Comparison of ENCODE assay signal across 20 mouse cellular contexts in the genomic region with DNA sequence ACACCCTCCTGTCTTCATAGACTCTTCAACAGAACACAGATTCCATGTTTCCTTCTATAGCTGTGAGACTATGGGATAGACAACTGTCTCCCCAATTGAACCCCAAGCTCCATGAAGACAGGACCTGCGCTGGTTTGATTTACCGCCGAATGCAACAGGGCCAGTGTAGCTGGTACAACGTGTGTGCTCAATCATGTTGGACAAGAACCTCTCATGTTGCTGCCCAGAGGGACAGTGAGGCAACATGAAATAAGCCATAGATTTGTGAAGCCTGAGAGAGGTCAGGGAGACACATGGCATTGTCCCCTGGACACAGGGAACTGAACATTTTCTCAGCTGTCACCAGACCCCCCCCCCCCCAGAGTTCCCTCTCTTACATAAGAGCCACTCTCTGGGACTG. TPM values are rescaled to one million over a fixed set of nuclear protein-coding genes. Genes with fewer than 3 reads are reported as not detected.
DNase-seq lines count a peak whose midpoint lies in the region; ATAC-seq and TF ChIP-seq lines count a peak whose summit lies in the region.
"Had no signal": no experiment of that assay in that cellular context is flagged by ENCODE, and none has a peak within 500 bp of the region (broad histone marks: within the 10 kb centered on the region; RNA-seq: fewer than 3 reads in every experiment).

No protein-coding gene starts in this region.

- TF ChIP-seq CTCF in kidney, adult 2 months (conservative IDR thresholded peaks at IDR 0.05; ENCODE audit: insufficient read depth, insufficient read length, low read depth, low read length), result no peak

- peaks cover 8% of the 10 kb centered on the region for H3K36me3 ChIP-seq in heart, embryonic 14.5 days (ENCODE audit: control insufficient read depth, insufficient read depth, low read length)
- H3K36me3 ChIP-seq in kidney, embryonic 16.5 days (ENCODE audit: insufficient read depth, low read length), result no peaks in the 10 kb centered on the region
- no peaks in the 10 kb centered on the region for H3K36me3 ChIP-seq in kidney, adult 2 months (ENCODE audit: control insufficient read depth, insufficient read depth, low read length)
- H3K36me3 ChIP-seq in limb, embryonic 10.5 days, result no peaks in the 10 kb centered on the region
- H3K36me3 ChIP-seq: embryonic facial prominence, embryonic 12.5 days; midbrain, embryonic 10.5 days had no signal

- H3K9me3 ChIP-seq in heart, embryonic 14.5 days (ENCODE audit: control insufficient read depth, low read length), result no peaks in the 10 kb centered on the region
- no peaks in the 10 kb centered on the region for H3K9me3 ChIP-seq in kidney, embryonic 16.5 days (ENCODE audit: low read length)
- H3K9me3 ChIP-seq in limb, embryonic 10.5 days (replicated peaks), result no peaks in the 10 kb centered on the region
- H3K9me3 ChIP-seq: embryonic facial prominence, embryonic 12.5 days; midbrain, embryonic 10.5 days had no signal

- H3K27me3 ChIP-seq in heart, embryonic 14.5 days (ENCODE audit: control insufficient read depth, insufficient read depth, low read length), result no peaks in the 10 kb centered on the region
- H3K27me3 ChIP-seq in kidney, embryonic 16.5 days (ENCODE audit: insufficient read depth, low read length), result no peaks in the 10 kb centered on the region
- H3K27me3 ChIP-seq in kidney, adult 2 months (replicated peaks; ENCODE audit: control insufficient read depth, insufficient read depth, low read length), result no peaks in the 10 kb centered on the region
- no peaks in the 10 kb centered on the region for H3K27me3 ChIP-seq in limb, embryonic 10.5 days (ENCODE audit: low read depth, poor library complexity, severe bottlenecking)
- H3K27me3 ChIP-seq: embryonic facial prominence, embryonic 12.5 days had no signal

- 0 out of 2 replicates have a peak overlapping the region, but pooled peaks have one; percentile 6 for H3K9ac ChIP-seq in heart, embryonic 14.5 days (ENCODE audit: low read length)
- 0 out of 2 replicates have a peak overlapping the region, but pooled peaks have one; percentile 2 for H3K9ac ChIP-seq in kidney, embryonic 16.5 days (replicated peaks; ENCODE audit: low read length)
- H3K9ac ChIP-seq: embryonic facial prominence, embryonic 12.5 days; lung, embryonic 14.5 days had no signal

- no peak for TF ChIP-seq POLR2A in kidney, adult 2 months (IDR thresholded peaks at IDR 0.05; ENCODE audit: low read depth, low read length)

- 72% methylated on average over 4 of the region's 4 CpGs for WGBS in heart, embryonic 14.5 days
- 40% methylated on average over 4 of the region's 4 CpGs for WGBS in kidney, embryonic 16.5 days
- 72% methylated on average over 4 of the region's 4 CpGs for WGBS in kidney, adult 2 months
- WGBS in limb, embryonic 10.5 days, result 74% methylated on average over 4 of the region's 4 CpGs

- peaks cover 22 to 27% of the 10 kb centered on the region in 2 experiments for H3K4me1 ChIP-seq in heart, embryonic 14.5 days (ENCODE audit: control insufficient read depth in 2 of 2, insufficient read depth in 2 of 2, low read length in 2 of 2)
- H3K4me1 ChIP-seq in kidney, embryonic 16.5 days (ENCODE audit: insufficient read depth, low read length), result peaks cover 27% of the 10 kb centered on the region
- peaks cover 13% of the 10 kb centered on the region; the same call in 1 of the 2 replicates for H3K4me1 ChIP-seq in kidney, adult 2 months (ENCODE audit: control insufficient read depth, insufficient read depth, low read length)
- H3K4me1 ChIP-seq in limb, embryonic 10.5 days, result peaks cover 13% of the 10 kb centered on the region

- H3K4me3 ChIP-seq in heart, embryonic 14.5 days (ENCODE audit: control insufficient read depth in 1 of 2, insufficient read depth in 1 of 2, low read depth in 1 of 2, low read length in 2 of 2), result no peak overlapping the region
- H3K4me3 ChIP-seq in kidney, embryonic 16.5 days (ENCODE audit: low read length), result no peak overlapping the region
- no peak overlapping the region for H3K4me3 ChIP-seq in kidney, adult 2 months (ENCODE audit: insufficient read depth, low read depth, low read length)
- H3K4me3 ChIP-seq in limb, embryonic 10.5 days, result no peak overlapping the region
- H3K4me3 ChIP-seq: embryonic facial prominence, embryonic 12.5 days; erythroblast, embryonic 14.5 days; layer of hippocampus, adult 2 months; midbrain, embryonic 10.5 days had no signal

- H3K27ac ChIP-seq in heart, embryonic 14.5 days (replicated peaks in 1 of 2; ENCODE audit: control insufficient read depth in 1 of 2, insufficient read depth in 1 of 2, low read depth in 2 of 2, low read length in 2 of 2), result no peak overlapping the region
- peak overlapping the region; percentile 90 for H3K27ac ChIP-seq in kidney, embryonic 16.5 days (ENCODE audit: low read length)
- H3K27ac ChIP-seq in kidney, adult 2 months (ENCODE audit: insufficient read depth, low read depth, low read length), result no peak overlapping the region
- peak overlapping the region; percentile 14; the same call in 1 of the 2 replicates for H3K27ac ChIP-seq in limb, embryonic 10.5 days
- H3K27ac ChIP-seq: embryonic facial prominence, embryonic 12.5 days; layer of hippocampus, adult 2 months; midbrain, embryonic 10.5 days had no signal

- H3K4me2 ChIP-seq in heart, embryonic 14.5 days (ENCODE audit: low read length), result no peak overlapping the region
- peak overlapping the region; percentile 10; the same call in 1 of the 2 replicates for H3K4me2 ChIP-seq in kidney, embryonic 16.5 days (replicated peaks; ENCODE audit: low read depth, low read length)
- H3K4me2 ChIP-seq: embryonic facial prominence, embryonic 12.5 days; lung, embryonic 14.5 days had no signal

- DNase-seq in heart, postnatal 4 days, result no peak
- DNase-seq in kidney, adult 2 months, result no peak
- no peak for DNase-seq in limb, embryonic 10.5 days (ENCODE audit: low spot score)
- no peak for DNase-seq in natural killer cell, adult 2 months (ENCODE audit: low spot score in 2 of 2)
- DNase-seq: adrenal gland, adult 2 months; cerebellum, adult 8-10 months; gastrocnemius, postnatal 36 days; kidney, adult 9 months; layer of hippocampus, postnatal 36 days; lung, embryonic 14.5 days; lung, postnatal 36 days; right cerebral cortex, postnatal 4 days had no signal

- ATAC-seq in heart, embryonic 14.5 days (ENCODE audit: insufficient number of reproducible peaks, insufficient read depth, low FRiP score, low read depth), result no peak
- ATAC-seq in kidney, embryonic 16.5 days (ENCODE audit: low FRiP score, low TSS enrichment), result peak; percentile 29
- no peak for ATAC-seq in monocyte, adult 5-6 weeks (replicated peaks; ENCODE audit: insufficient number of reproducible peaks, low FRiP score, low TSS enrichment, poor library complexity, severe bottlenecking)
- ATAC-seq: forebrain, embryonic 14.5 days had no signal

RNA-seq across cellular contexts. Expression of a gene that starts 21.5 kb away (rescaled TPM):
- polyA plus RNA-seq in heart, embryonic 14.5 days (2014; fragmentation: Nextera tagmentation; extraction: Ambion mirVana), result 23.2 and 25.1 TPM in 2 replicates
- total RNA-seq in heart, postnatal 4 days (2021), result 10 to 100 TPM; 19.6 to 20.2 TPM
- 12.2 and 14.3 TPM in 2 replicates for polyA plus RNA-seq in kidney, embryonic 16.5 days (2015; fragmentation: Nextera tagmentation; extraction: Ambion mirVana)
- 4.0 TPM in 2 replicates for polyA plus RNA-seq in kidney, adult 2 months (2012; rRNA removed)
- polyA plus RNA-seq in limb, embryonic 10.5 days (2016; fragmentation: Nextera tagmentation; extraction: Ambion mirVana), result 2.5 and 2.6 TPM in 2 replicates
- 5.2 to 5.5 TPM (median 5.3 TPM) in 3 replicates for total RNA-seq in monocyte, adult 5-6 weeks (2017)

RNA-seq across cellular contexts. Expression of a gene that starts 54.2 kb away (rescaled TPM):
- 24.2 and 27.5 TPM in 2 replicates for polyA plus RNA-seq in heart, embryonic 14.5 days (2014; fragmentation: Nextera tagmentation; extraction: Ambion mirVana)
- 10 to 100 TPM; 15.9 to 16.6 TPM for total RNA-seq in heart, postnatal 4 days (2021)
- 30.1 and 31.7 TPM in 2 replicates for polyA plus RNA-seq in kidney, embryonic 16.5 days (2015; fragmentation: Nextera tagmentation; extraction: Ambion mirVana)
- 11.2 and 12.5 TPM in 2 replicates for polyA plus RNA-seq in kidney, adult 2 months (2012; rRNA removed)
- 27.4 and 29.3 TPM in 2 replicates for polyA plus RNA-seq in limb, embryonic 10.5 days (2016; fragmentation: Nextera tagmentation; extraction: Ambion mirVana)
- 6.4 to 14.1 TPM (median 10.5 TPM) in 3 replicates for total RNA-seq in monocyte, adult 5-6 weeks (2017)

Comparison
In these comparisons a context has a peak if more than half of its experiments do, and no peak if none do; other contexts are left out.
1. H3K27ac ChIP-seq: peak in kidney, embryonic 16.5 days (single experiment) and limb, embryonic 10.5 days (single experiment); none in heart, embryonic 14.5 days (0 of 2) and kidney, adult 2 months (single experiment).